17 mouse cellular contexts compared by ENCODE assay signal in the genomic region with DNA sequence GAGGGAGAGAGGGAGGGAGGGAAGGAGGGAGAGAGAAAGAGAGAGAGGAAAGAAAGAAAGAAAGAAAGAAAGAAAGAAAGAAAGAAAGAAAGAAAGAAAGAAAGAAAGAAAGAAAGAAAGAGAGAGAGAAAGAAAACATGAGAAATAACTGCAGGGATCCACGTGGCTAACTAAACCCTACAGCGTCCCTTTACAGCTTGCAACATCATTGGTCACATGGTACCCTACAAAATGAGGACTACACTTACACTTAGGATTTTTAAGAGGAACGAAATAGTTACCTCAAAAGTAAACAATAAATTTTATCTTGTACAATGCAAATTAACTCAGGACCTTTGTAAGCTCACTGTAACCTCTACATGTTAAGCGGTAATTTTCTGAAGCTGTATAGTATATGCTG. TPM values are rescaled to one million over a fixed set of nuclear protein-coding genes. Genes with fewer than 3 reads are reported as not detected.
"Had no signal": no experiment of that assay in that cellular context is flagged by ENCODE, and none has a peak within 500 bp of the region (broad histone marks: within the 10 kb centered on the region; RNA-seq: fewer than 3 reads in every experiment).

No protein-coding gene starts in this region.

- H3K36me3 ChIP-seq: neural tube, embryonic 15.5 days; stomach, embryonic 15.5 days had no signal

- H3K4me3 ChIP-seq: neural tube, embryonic 15.5 days; stomach, embryonic 15.5 days had no signal

- H3K27ac ChIP-seq: neural tube, embryonic 15.5 days; stomach, embryonic 15.5 days; stomach, postnatal 0 days had no signal

- H3K9me3 ChIP-seq: neural tube, embryonic 15.5 days; stomach, embryonic 15.5 days had no signal

- H3K4me2 ChIP-seq: neural tube, embryonic 15.5 days; stomach, embryonic 15.5 days had no signal

- H3K9ac ChIP-seq: neural tube, embryonic 15.5 days; stomach, embryonic 15.5 days had no signal

- H3K27me3 ChIP-seq: neural tube, embryonic 15.5 days; stomach, embryonic 15.5 days had no signal

- DNase-seq: retina, postnatal 1 day; right cerebral cortex, adult 18-20 months; right cerebral cortex, postnatal 14 days; right cerebral cortex, postnatal 25 days; right cerebral cortex, postnatal 4 days; spleen, adult 18-20 months; thymus, adult 18-20 months; thymus, adult 2 months; thymus, postnatal 14 days; thymus, postnatal 25 days; thymus, postnatal 36 days; thymus, postnatal 4 days had no signal

- H3K4me1 ChIP-seq: neural tube, embryonic 15.5 days; stomach, embryonic 15.5 days had no signal

RNA-seq across cellular contexts. Expression of a gene that starts 15.8 kb away (rescaled TPM):
- total RNA-seq: neutrophil, adult 5-6 weeks had no signal
- polyA plus RNA-seq: spleen, adult 2 months had no signal
